In the genomic region with DNA sequence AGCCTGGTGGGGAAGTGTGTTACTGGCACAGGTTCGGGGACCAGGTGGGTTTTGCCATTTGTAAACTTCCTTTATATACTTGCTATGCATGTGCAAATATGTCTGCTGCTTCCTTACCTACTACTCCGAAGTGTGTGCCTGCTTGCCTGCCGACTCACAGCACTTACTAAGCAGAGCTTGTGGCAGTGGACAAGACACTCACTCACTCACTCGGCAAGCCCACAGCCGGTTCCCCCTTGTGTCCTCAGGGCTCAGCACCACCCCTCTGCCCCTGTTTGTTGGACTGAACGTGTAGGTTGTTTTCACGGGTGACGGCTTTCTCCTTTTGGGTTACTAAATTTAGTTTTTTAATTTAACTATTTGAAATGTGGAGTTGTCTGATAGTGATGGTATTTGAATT, we compare ENCODE assay signal across 16 mouse cellular contexts.
"Had no signal": no experiment of that assay in that cellular context is flagged by ENCODE, and none has a peak within 500 bp of the region (broad histone marks: within the 10 kb centered on the region; RNA-seq: fewer than 3 reads in every experiment).

No protein-coding gene starts in this region.

- H3K4me3 ChIP-seq: lung, embryonic 15.5 days; megakaryocyte, embryonic 14.5 days; midbrain, embryonic 13.5 days; midbrain, embryonic 15.5 days; neural tube, embryonic 12.5 days; stomach, embryonic 15.5 days had no signal

- H3K9me3 ChIP-seq: lung, embryonic 15.5 days; megakaryocyte, embryonic 14.5 days; midbrain, embryonic 13.5 days; midbrain, embryonic 15.5 days; neural tube, embryonic 12.5 days; stomach, embryonic 15.5 days had no signal

- H3K27ac ChIP-seq: lung, embryonic 15.5 days; macrophage; midbrain, embryonic 13.5 days; midbrain, embryonic 15.5 days; neural tube, embryonic 12.5 days; stomach, embryonic 15.5 days; stomach, postnatal 0 days had no signal

- H3K27me3 ChIP-seq: lung, embryonic 15.5 days; megakaryocyte, embryonic 14.5 days; midbrain, embryonic 13.5 days; midbrain, embryonic 15.5 days; neural tube, embryonic 12.5 days; stomach, embryonic 15.5 days had no signal

- ATAC-seq: lung, postnatal 0 days; midbrain, embryonic 13.5 days; midbrain, embryonic 15.5 days had no signal

- H3K4me1 ChIP-seq: lung, embryonic 15.5 days; midbrain, embryonic 13.5 days; midbrain, embryonic 15.5 days; neural tube, embryonic 12.5 days; stomach, embryonic 15.5 days had no signal

- H3K4me2 ChIP-seq: lung, embryonic 15.5 days; midbrain, embryonic 11.5 days; midbrain, embryonic 13.5 days; midbrain, embryonic 15.5 days; neural tube, embryonic 12.5 days; stomach, embryonic 15.5 days had no signal

- H3K9ac ChIP-seq: lung, embryonic 15.5 days; midbrain, embryonic 13.5 days; midbrain, embryonic 15.5 days; neural tube, embryonic 12.5 days; stomach, embryonic 15.5 days had no signal

- DNase-seq: lung, postnatal 14 days; lung, postnatal 36 days; right cerebral cortex, postnatal 14 days; thymus, adult 2 months; thymus, postnatal 25 days; thymus, postnatal 4 days had no signal
